Mouse (Mus musculus) stomach, postnatal 0 days (tissue): ENCODE data around the gene Lrrc28. TPM values are rescaled to one million over a fixed set of nuclear protein-coding genes. Genes with fewer than 3 reads are reported as not detected.

Source experiments
- ATAC-seq: fragments of 200-750 bp; cut with Nextera tagmentation; 2 replicates; pipeline ENCODE4 v1.8.0; 2017; ENCODE audit not compliant: low FRiP score, low TSS enrichment
- DNase-seq: peaks from one replicate; pipeline ENCODE4 v3.0.0-alpha.2; 2016; ENCODE audit warnings: low spot score
- H3K27ac ChIP-seq: fragments of 300-500 bp; sonication (generic); replicated peaks from 2 replicates; pipeline ENCODE4 v1.5.1; 2014; ENCODE audit warnings: mild to moderate bottlenecking, control low read depth
- H3K27me3 ChIP-seq: fragments of 300-500 bp; sonication (generic); 2 replicates; pipeline ENCODE4 v1.6.1; 2014; ENCODE audit warnings: low read length; ENCODE audit not compliant: control insufficient read depth, insufficient read depth
- H3K36me3 ChIP-seq: fragments of 300-500 bp; sonication (generic); 2 replicates; pipeline ENCODE4 v1.6.1; 2014; ENCODE audit warnings: low read length, mixed read lengths; ENCODE audit not compliant: control insufficient read depth, insufficient read depth
- H3K4me1 ChIP-seq: fragments of 300-500 bp; sonication (generic); replicated peaks from 2 replicates; pipeline ENCODE4 v1.6.1; 2014; ENCODE audit warnings: antibody characterized with exemption; ENCODE audit not compliant: control insufficient read depth, insufficient read depth
- H3K4me2 ChIP-seq: fragments of 300-500 bp; sonication (generic); replicated peaks from 2 replicates; pipeline ENCODE4 v1.6.1; 2014; ENCODE audit warnings: low read depth, mild to moderate bottlenecking, control low read depth, moderate library complexity
- H3K4me3 ChIP-seq: fragments of 300-500 bp; sonication (generic); 2 replicates; pipeline ENCODE4 v1.5.1; 2014; ENCODE audit warnings: low read depth, low read length, control low read depth
- H3K9ac ChIP-seq: fragments of 300-500 bp; sonication (generic); 2 replicates; pipeline ENCODE4 v1.6.1; 2014; ENCODE audit warnings: mild to moderate bottlenecking, low read length, control low read depth, mixed read lengths
- H3K9me3 ChIP-seq: fragments of 300-500 bp; sonication (generic); 2 replicates; pipeline ENCODE4 v1.6.1; 2016; ENCODE audit warnings: low read length; ENCODE audit not compliant: control insufficient read depth
- CTCF ChIP-seq: IDR thresholded peaks from 2 replicates; pipeline ENCODE4 v1.5.1; 2016; ENCODE audit warnings: antibody characterized with exemption, low read depth, mild to moderate bottlenecking, moderate library complexity
- EP300 ChIP-seq: optimal IDR thresholded peaks from 2 replicates; pipeline ENCODE3; 2016; ENCODE audit warnings: antibody characterized with exemption
- WGBS: fragments of 180-500 bp; shearing (Covaris S2); extraction: QIAGEN DNeasy Blood & Tissue Kit; methylation state at CpG from one replicate; pipeline ENCODE4 v1.1.7; 2014; 5-methylcytosine and 5-hydroxymethylcytosine counted together
- polyA plus RNA-seq: library from polyadenylated mRNA; unstranded; fragments of >200 nt; fragmentation: Nextera tagmentation; extraction: Ambion mirVana; gene quantifications from 2 replicates; pipeline ENCODE4 v1.2.1, GENCODE M21; 2015

The Lrrc28 gene
- polyA plus RNA-seq, 1 experiment from 2014 or later, result 66.0 TPM

- H3K9ac ChIP-seq, result no peak overlapping the region
- no peaks in the 10 kb centered on the region for H3K4me1 ChIP-seq
- no peaks in the 10 kb centered on the region for H3K36me3 ChIP-seq
- H3K9me3 ChIP-seq, result no peaks in the 10 kb centered on the region
- ATAC-seq (no peak), DNase-seq (no peak)
- no peak overlapping the region for H3K4me2 ChIP-seq
- H3K27ac ChIP-seq, result no peak overlapping the region
- TF ChIP-seq CTCF (no peak), EP300 (no peak)
- H3K4me3 ChIP-seq, result no peak overlapping the region
- 63% methylated on average over 10 of the region's 10 CpGs for WGBS
- no peaks in the 10 kb centered on the region for H3K27me3 ChIP-seq
Measured at GRCm38 (mm10) chr7:67520001-67520400, 125.1 kb downstream of the Lrrc28 start.

GRCm38 (mm10) chr7:67515621-67516020 is 129.4 kb downstream of the Lrrc28 start:
- no peak for DNase-seq
- TF ChIP-seq EP300 (no peak), CTCF (no peak)
- 83% methylated on average over 9 of the region's 9 CpGs for WGBS

GRCm38 (mm10) chr7:67514893-67515292 is 130.2 kb downstream of the Lrrc28 start:
- TF ChIP-seq CTCF, result peak; percentile 29
- no peak for TF ChIP-seq EP300
- Histone ChIP-seq H3K4me1 (no peaks in the 10 kb centered on the region), H3K9me3 (no peaks in the 10 kb centered on the region), H3K36me3 (no peaks in the 10 kb centered on the region), H3K27me3 (no peaks in the 10 kb centered on the region), H3K4me3 (no peak overlapping the region), H3K9ac (no peak overlapping the region), H3K4me2 (no peak overlapping the region), H3K27ac (peak overlapping the region; percentile 31; the same call in 1 of the 2 replicates)
- 25% methylated on average over 10 of the region's 10 CpGs for WGBS
- peak; percentile 64 for DNase-seq
- peak; percentile 67; the same call in 1 of the 2 replicates for ATAC-seq

More at GRCm38 (mm10) chr7:67515621-67516020, 129.4 kb downstream of the Lrrc28 start:
- H3K9me3 ChIP-seq, result no peaks in the 10 kb centered on the region
- H3K36me3 ChIP-seq, result no peaks in the 10 kb centered on the region
- H3K4me1 ChIP-seq, result no peaks in the 10 kb centered on the region
- no peaks in the 10 kb centered on the region for H3K27me3 ChIP-seq
- no peak overlapping the region for H3K9ac ChIP-seq
- no peak overlapping the region for H3K4me3 ChIP-seq
- no peak for ATAC-seq
- H3K4me2 ChIP-seq, result no peak overlapping the region
- no peak overlapping the region for H3K27ac ChIP-seq

GRCm38 (mm10) chr7:67514380-67514779 is 130.7 kb downstream of the Lrrc28 start:
- ATAC-seq (no peak), DNase-seq (no peak)
- no peaks in the 10 kb centered on the region for H3K9me3 ChIP-seq
- H3K4me2 ChIP-seq, result no peak overlapping the region
- WGBS, result 52% methylated on average over 4 of the region's 4 CpGs
- H3K4me1 ChIP-seq, result no peaks in the 10 kb centered on the region
- H3K4me3 ChIP-seq, result no peak overlapping the region
- no peaks in the 10 kb centered on the region for H3K27me3 ChIP-seq
- 0 out of 2 replicates have a peak overlapping the region, but pooled peaks have one; percentile 31 for H3K27ac ChIP-seq
- H3K9ac ChIP-seq, result no peak overlapping the region
- no peaks in the 10 kb centered on the region for H3K36me3 ChIP-seq
- no peak for TF ChIP-seq EP300

- 90% methylated on average over 4 of the region's 4 CpGs for WGBS
- ATAC-seq (no peak), DNase-seq (no peak)
- no peak overlapping the region for H3K9ac ChIP-seq
- no peak overlapping the region for H3K27ac ChIP-seq
- no peaks in the 10 kb centered on the region for H3K27me3 ChIP-seq
- no peaks in the 10 kb centered on the region for H3K4me1 ChIP-seq
- no peak for TF ChIP-seq EP300
- no peak for TF ChIP-seq CTCF
- no peak overlapping the region for H3K4me2 ChIP-seq
- no peaks in the 10 kb centered on the region for H3K9me3 ChIP-seq
- H3K36me3 ChIP-seq, result no peaks in the 10 kb centered on the region
- H3K4me3 ChIP-seq, result no peak overlapping the region
Measured at GRCm38 (mm10) chr7:67513656-67514055, 131.4 kb downstream of the Lrrc28 start.

- Histone ChIP-seq H3K36me3 (no peaks in the 10 kb centered on the region), H3K27me3 (no peaks in the 10 kb centered on the region), H3K4me2 (no peak overlapping the region), H3K9me3 (no peaks in the 10 kb centered on the region), H3K9ac (no peak overlapping the region), H3K27ac (no peak overlapping the region), H3K4me3 (no peak overlapping the region), H3K4me1 (no peaks in the 10 kb centered on the region)
- WGBS, result 85% methylated on average over 7 of the region's 7 CpGs
- no peak for TF ChIP-seq EP300
- no peak for TF ChIP-seq CTCF
- ATAC-seq (no peak), DNase-seq (no peak)
Measured at GRCm38 (mm10) chr7:67511606-67512005, 133.5 kb downstream of the Lrrc28 start.
